Mouse (Mus musculus): Measurements from ENCODE around the gene Ophn1. TPM values are rescaled to one million over a fixed set of nuclear protein-coding genes. Genes with fewer than 3 reads are reported as not detected.

The Ophn1 gene
- total and polyA plus RNA-seq, 3 experiments, result 0.05 TPM; not detected in 2

- no peaks in the 10 kb centered on the region for H3K27me3 ChIP-seq (ENCODE audit: insufficient read depth, low read length)
- H3K9me3 ChIP-seq (replicated peaks), result no peaks in the 10 kb centered on the region
- no peak for ATAC-seq (ENCODE audit: extremely low read depth, insufficient number of reproducible peaks, low FRiP score, poor library complexity, severe bottlenecking)
- H3K36me3 ChIP-seq (replicated peaks), result no peaks in the 10 kb centered on the region
- H3K4me3 ChIP-seq (ENCODE audit: low read depth, low read length), result no peak overlapping the region
- no peak for TF ChIP-seq POLR2AphosphoS5 (IDR thresholded peaks at IDR 0.05; ENCODE audit: insufficient replicate concordance, low read depth, low read length)
- H3K4me1 ChIP-seq (ENCODE audit: insufficient read depth, low read depth, low read length), result no peaks in the 10 kb centered on the region
- no peak for DNase-seq (ENCODE audit: low spot score)
These were observed 15.7 kb downstream of the Ophn1 start for GRCm38 (mm10) chrX:98875144-98875543.

GRCm38 (mm10) chrX:98874086-98874485 lies 16.7 kb downstream of the Ophn1 start:
- DNase-seq (ENCODE audit: low spot score), result no peak
- Histone ChIP-seq H3K36me3 (replicated peaks) (no peaks in the 10 kb centered on the region), H3K4me3 (ENCODE audit: low read depth, low read length) (no peak overlapping the region), H3K27me3 (ENCODE audit: insufficient read depth, low read length) (no peaks in the 10 kb centered on the region), H3K9me3 (replicated peaks) (no peaks in the 10 kb centered on the region), H3K4me1 (ENCODE audit: insufficient read depth, low read depth, low read length) (no peaks in the 10 kb centered on the region)
- no peak for TF ChIP-seq GATA2 (IDR thresholded peaks at IDR 0.05; ENCODE audit: borderline replicate concordance, low read depth, low read length)
- no peak for TF ChIP-seq CTCF (IDR thresholded peaks at IDR 0.05; ENCODE audit: low read depth, low read length)
- no peak for TF ChIP-seq TAL1 (conservative IDR thresholded peaks at IDR 0.05; ENCODE audit: low read depth, low read length)
- no peak for TF ChIP-seq GATA1 (IDR thresholded peaks at IDR 0.05; ENCODE audit: borderline replicate concordance, low read length)
- TF ChIP-seq POLR2AphosphoS5 (IDR thresholded peaks at IDR 0.05; ENCODE audit: insufficient replicate concordance, low read depth, low read length), result no peak
- ATAC-seq (ENCODE audit: extremely low read depth, insufficient number of reproducible peaks, low FRiP score, poor library complexity, severe bottlenecking), result no peak

GRCm38 (mm10) chrX:98872064-98872463 lies 18.8 kb downstream of the Ophn1 start:
- no peak overlapping the region for H3K4me3 ChIP-seq (ENCODE audit: low read depth, low read length)
- no peak for ATAC-seq (ENCODE audit: extremely low read depth, insufficient number of reproducible peaks, low FRiP score, poor library complexity, severe bottlenecking)

GRCm38 (mm10) chrX:98870541-98870940 lies 20.3 kb downstream of the Ophn1 start:
- no peak for ATAC-seq (ENCODE audit: extremely low read depth, insufficient number of reproducible peaks, low FRiP score, poor library complexity, severe bottlenecking)
- DNase-seq (ENCODE audit: low spot score), result no peak
- Histone ChIP-seq H3K4me3 (ENCODE audit: low read depth, low read length) (no peak overlapping the region), H3K27me3 (ENCODE audit: insufficient read depth, low read length) (no peaks in the 10 kb centered on the region), H3K4me1 (ENCODE audit: insufficient read depth, low read depth, low read length) (no peaks in the 10 kb centered on the region), H3K9me3 (replicated peaks) (no peaks in the 10 kb centered on the region), H3K36me3 (replicated peaks) (no peaks in the 10 kb centered on the region)
- TF ChIP-seq GATA2 (IDR thresholded peaks at IDR 0.05; ENCODE audit: borderline replicate concordance, low read depth, low read length) (no peak), GATA1 (IDR thresholded peaks at IDR 0.05; ENCODE audit: borderline replicate concordance, low read length) (no peak), CTCF (IDR thresholded peaks at IDR 0.05; ENCODE audit: low read depth, low read length) (no peak), POLR2AphosphoS5 (IDR thresholded peaks at IDR 0.05; ENCODE audit: insufficient replicate concordance, low read depth, low read length) (no peak), TAL1 (conservative IDR thresholded peaks at IDR 0.05; ENCODE audit: low read depth, low read length) (no peak)

More at GRCm38 (mm10) chrX:98872064-98872463, 18.8 kb downstream of the Ophn1 start:
- TF ChIP-seq CTCF (IDR thresholded peaks at IDR 0.05; ENCODE audit: low read depth, low read length) (no peak), TAL1 (conservative IDR thresholded peaks at IDR 0.05; ENCODE audit: low read depth, low read length) (no peak), GATA1 (IDR thresholded peaks at IDR 0.05; ENCODE audit: borderline replicate concordance, low read length) (no peak)
- H3K4me1 ChIP-seq (ENCODE audit: insufficient read depth, low read depth, low read length), result no peaks in the 10 kb centered on the region
- no peaks in the 10 kb centered on the region for H3K36me3 ChIP-seq (replicated peaks)
- H3K27me3 ChIP-seq (ENCODE audit: insufficient read depth, low read length), result no peaks in the 10 kb centered on the region
- H3K9me3 ChIP-seq (replicated peaks), result no peaks in the 10 kb centered on the region
- no peak for DNase-seq (ENCODE audit: low spot score)

GRCm38 (mm10) chrX:98869735-98870134 lies 21.1 kb downstream of the Ophn1 start:
- Histone ChIP-seq H3K9me3 (replicated peaks) (no peaks in the 10 kb centered on the region), H3K27me3 (ENCODE audit: insufficient read depth, low read length) (no peaks in the 10 kb centered on the region), H3K36me3 (replicated peaks) (no peaks in the 10 kb centered on the region), H3K4me3 (ENCODE audit: low read depth, low read length) (no peak overlapping the region), H3K4me1 (ENCODE audit: insufficient read depth, low read depth, low read length) (no peaks in the 10 kb centered on the region)
- TF ChIP-seq POLR2AphosphoS5 (IDR thresholded peaks at IDR 0.05; ENCODE audit: insufficient replicate concordance, low read depth, low read length) (no peak), GATA1 (IDR thresholded peaks at IDR 0.05; ENCODE audit: borderline replicate concordance, low read length) (no peak), TAL1 (conservative IDR thresholded peaks at IDR 0.05; ENCODE audit: low read depth, low read length) (no peak), CTCF (IDR thresholded peaks at IDR 0.05; ENCODE audit: low read depth, low read length) (no peak), GATA2 (IDR thresholded peaks at IDR 0.05; ENCODE audit: borderline replicate concordance, low read depth, low read length) (no peak)
- DNase-seq (ENCODE audit: low spot score), result no peak
- no peak for ATAC-seq (ENCODE audit: extremely low read depth, insufficient number of reproducible peaks, low FRiP score, poor library complexity, severe bottlenecking)

GRCm38 (mm10) chrX:98869165-98869564 lies 21.7 kb downstream of the Ophn1 start:
- H3K27me3 ChIP-seq (ENCODE audit: insufficient read depth, low read length), result no peaks in the 10 kb centered on the region
- TF ChIP-seq GATA2 (IDR thresholded peaks at IDR 0.05; ENCODE audit: borderline replicate concordance, low read depth, low read length) (no peak), TAL1 (conservative IDR thresholded peaks at IDR 0.05; ENCODE audit: low read depth, low read length) (no peak), POLR2AphosphoS5 (IDR thresholded peaks at IDR 0.05; ENCODE audit: insufficient replicate concordance, low read depth, low read length) (no peak), GATA1 (IDR thresholded peaks at IDR 0.05; ENCODE audit: borderline replicate concordance, low read length) (no peak), CTCF (IDR thresholded peaks at IDR 0.05; ENCODE audit: low read depth, low read length) (no peak)
- ATAC-seq (ENCODE audit: extremely low read depth, insufficient number of reproducible peaks, low FRiP score, poor library complexity, severe bottlenecking) (no peak), DNase-seq (ENCODE audit: low spot score) (no peak)
- no peaks in the 10 kb centered on the region for H3K4me1 ChIP-seq (ENCODE audit: insufficient read depth, low read depth, low read length)
- H3K4me3 ChIP-seq (ENCODE audit: low read depth, low read length), result no peak overlapping the region
- H3K9me3 ChIP-seq (replicated peaks), result no peaks in the 10 kb centered on the region
- H3K36me3 ChIP-seq (replicated peaks), result no peaks in the 10 kb centered on the region

- no peak for DNase-seq (ENCODE audit: low spot score)
- no peak overlapping the region for H3K4me3 ChIP-seq (ENCODE audit: low read depth, low read length)
- no peaks in the 10 kb centered on the region for H3K4me1 ChIP-seq (ENCODE audit: insufficient read depth, low read depth, low read length)
- TF ChIP-seq GATA1 (IDR thresholded peaks at IDR 0.05; ENCODE audit: borderline replicate concordance, low read length) (no peak), POLR2AphosphoS5 (IDR thresholded peaks at IDR 0.05; ENCODE audit: insufficient replicate concordance, low read depth, low read length) (no peak), GATA2 (IDR thresholded peaks at IDR 0.05; ENCODE audit: borderline replicate concordance, low read depth, low read length) (no peak), CTCF (IDR thresholded peaks at IDR 0.05; ENCODE audit: low read depth, low read length) (no peak), TAL1 (conservative IDR thresholded peaks at IDR 0.05; ENCODE audit: low read depth, low read length) (no peak)
- H3K9me3 ChIP-seq (replicated peaks), result no peaks in the 10 kb centered on the region
- H3K27me3 ChIP-seq (ENCODE audit: insufficient read depth, low read length), result no peaks in the 10 kb centered on the region
- ATAC-seq (ENCODE audit: extremely low read depth, insufficient number of reproducible peaks, low FRiP score, poor library complexity, severe bottlenecking), result no peak
- H3K36me3 ChIP-seq (replicated peaks), result no peaks in the 10 kb centered on the region
These were observed 30.7 kb downstream of the Ophn1 start for GRCm38 (mm10) chrX:98860167-98860566.
